Mouse (Mus musculus) heart, embryonic 10.5 days (tissue): ENCODE measurements around the gene Pik3cd. TPM values are rescaled to one million over a fixed set of nuclear protein-coding genes. Genes with fewer than 3 reads are reported as not detected.

ENCODE experiments used
- DNase-seq: peaks from one replicate; pipeline ENCODE4 v3.0.0-alpha.2; 2017; ENCODE audit warnings: low spot score
- H3K27ac ChIP-seq: fragments of 300-500 bp; sonication (generic); 2 replicates; pipeline ENCODE4 v1.5.1; 2016; ENCODE audit warnings: mild to moderate bottlenecking
- H3K27me3 ChIP-seq: fragments of 300-500 bp; sonication (generic); 2 replicates; pipeline ENCODE4 v1.6.1; 2016; ENCODE audit warnings: mild to moderate bottlenecking; ENCODE audit not compliant: poor library complexity, insufficient read depth, severe bottlenecking
- H3K36me3 ChIP-seq: fragments of 300-500 bp; sonication (generic); 2 replicates; pipeline ENCODE4 v1.6.1; 2016; ENCODE audit warnings: mild to moderate bottlenecking, moderate library complexity
- H3K4me1 ChIP-seq: fragments of 300-500 bp; sonication (generic); 2 replicates; pipeline ENCODE4 v1.6.1; 2016; ENCODE audit warnings: mild to moderate bottlenecking
- H3K4me3 ChIP-seq: fragments of 300-500 bp; sonication (generic); 2 replicates; pipeline ENCODE4 v1.5.1; 2016; ENCODE audit warnings: mild to moderate bottlenecking, moderate library complexity
- H3K9me3 ChIP-seq: fragments of 300-500 bp; sonication (generic); 2 replicates; pipeline ENCODE4 v1.6.1; 2016; ENCODE audit warnings: mild to moderate bottlenecking, moderate library complexity
- WGBS: fragments of 180-500 bp; shearing (Covaris S2); methylation state at CpG from one replicate; pipeline ENCODE4 v1.1.7; 2016; 5-methylcytosine and 5-hydroxymethylcytosine counted together
- polyA plus RNA-seq: library from polyadenylated mRNA; unstranded; fragments of >200 nt; fragmentation: Nextera tagmentation; extraction: Ambion mirVana; gene quantifications from 2 replicates; pipeline ENCODE4 v1.2.1, GENCODE M21; 2016

The Pik3cd gene
- polyA plus RNA-seq, 1 experiment from 2014 or later = 4.8 TPM

DNA sequence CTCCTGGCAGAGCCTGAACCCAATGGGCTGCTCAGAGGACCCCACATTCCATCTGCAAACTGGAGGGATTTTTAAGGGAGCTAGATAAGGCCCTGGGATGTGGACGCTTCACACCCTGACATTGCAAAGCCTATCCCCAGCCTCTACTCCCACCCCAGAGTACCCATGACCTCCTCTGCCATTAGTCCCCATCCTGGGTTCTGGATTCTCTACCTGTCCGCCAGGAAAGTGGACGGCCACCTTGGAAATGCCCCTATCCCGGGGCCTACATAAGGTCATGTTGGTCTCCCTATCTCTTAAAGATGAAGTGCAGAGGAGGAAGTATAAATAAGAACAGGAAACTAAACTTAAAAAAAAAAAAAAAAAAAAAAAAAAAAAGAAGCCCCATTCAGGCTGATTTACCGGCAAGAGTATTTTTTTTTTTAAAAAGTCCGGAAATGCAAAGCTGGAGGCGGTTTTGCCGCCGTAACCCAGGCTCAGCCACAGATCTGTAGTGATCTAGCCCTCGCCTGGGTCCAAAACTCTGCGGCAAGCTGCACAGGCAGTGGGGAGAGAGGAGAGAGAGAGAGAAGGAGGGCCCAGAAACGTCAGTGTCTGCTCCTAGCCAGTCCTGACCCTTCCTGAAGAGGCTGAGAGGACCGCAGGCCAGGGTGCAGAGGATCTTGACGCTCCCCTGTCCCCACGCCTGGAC lies 4.7 kb downstream of the Pik3cd start:
- H3K36me3 ChIP-seq = no peaks in the 10 kb centered on the region
- WGBS = 13% methylated on average over 15 of the region's 15 CpGs
- no peak for DNase-seq
- peaks cover 34% of the 10 kb centered on the region for H3K27me3 ChIP-seq
- H3K4me1 ChIP-seq = peaks cover 39% of the 10 kb centered on the region
- peak overlapping the region; percentile 68 for H3K4me3 ChIP-seq
- H3K9me3 ChIP-seq = no peaks in the 10 kb centered on the region
- H3K27ac ChIP-seq = peak overlapping the region; percentile 80

- no peak overlapping the region; the same call in 1 of the 2 replicates for H3K4me3 ChIP-seq
- peaks cover 33% of the 10 kb centered on the region for H3K4me1 ChIP-seq
- no peaks in the 10 kb centered on the region for H3K9me3 ChIP-seq
- DNase-seq = no peak
- peaks cover 42% of the 10 kb centered on the region for H3K27me3 ChIP-seq
- H3K27ac ChIP-seq = no peak overlapping the region
- no peaks in the 10 kb centered on the region for H3K36me3 ChIP-seq
- WGBS = 22% methylated on average over 16 of the region's 16 CpGs
Observed at GRCm38 (mm10) chr4:149696189-149696971, 6.0 kb downstream of the Pik3cd start.

GRCm38 (mm10) chr4:149691368-149691767 lies 11.0 kb downstream of the Pik3cd start:
- Histone ChIP-seq H3K9me3 (no peaks in the 10 kb centered on the region), H3K27ac (no peak overlapping the region), H3K27me3 (peaks cover 8% of the 10 kb centered on the region; the same call in 1 of the 2 replicates), H3K36me3 (no peaks in the 10 kb centered on the region), H3K4me1 (peaks cover 25% of the 10 kb centered on the region), H3K4me3 (no peak overlapping the region)
- no peak for DNase-seq
- whole genome bisulfite sequencing = 72% methylated on average over 8 of the region's 8 CpGs

DNA sequence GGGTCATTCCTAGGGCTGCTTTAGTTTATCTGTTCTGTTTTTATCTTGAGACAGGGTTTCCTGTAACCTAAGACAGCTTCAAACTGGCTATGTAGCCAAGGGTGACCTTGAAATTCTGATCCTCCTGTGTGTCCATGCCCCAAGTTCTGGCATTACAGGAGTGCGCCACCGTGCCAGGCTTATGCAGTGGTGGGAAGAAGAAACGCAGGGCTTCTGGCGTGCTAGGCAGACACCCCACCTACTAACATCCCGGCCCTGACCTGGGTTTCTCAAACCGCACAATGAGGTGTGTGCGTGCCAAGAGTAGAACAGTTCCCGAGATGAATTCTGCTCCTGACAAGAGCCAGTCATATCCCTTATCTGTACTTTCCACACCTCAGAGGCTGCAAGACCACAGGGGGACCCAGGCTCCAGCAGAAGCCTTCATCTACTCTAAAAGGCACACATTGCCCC lies 11.5 kb downstream of the Pik3cd start:
- no peaks in the 10 kb centered on the region for H3K9me3 ChIP-seq
- H3K4me3 ChIP-seq = no peak overlapping the region
- H3K27me3 ChIP-seq = peaks cover 8% of the 10 kb centered on the region; the same call in 1 of the 2 replicates
- H3K4me1 ChIP-seq = peaks cover 20% of the 10 kb centered on the region
- DNase-seq = no peak
- H3K36me3 ChIP-seq = no peaks in the 10 kb centered on the region
- 56% methylated on average over 8 of the region's 8 CpGs for WGBS
- H3K27ac ChIP-seq = no peak overlapping the region

- Histone ChIP-seq H3K36me3 (no peaks in the 10 kb centered on the region), H3K4me3 (no peak overlapping the region), H3K27me3 (peaks cover 10% of the 10 kb centered on the region), H3K4me1 (peaks cover 20% of the 10 kb centered on the region), H3K9me3 (no peaks in the 10 kb centered on the region), H3K27ac (no peak overlapping the region)
- DNase-seq = no peak
- 75% methylated on average over 12 of the region's 12 CpGs for WGBS
Observed at GRCm38 (mm10) chr4:149689822-149690700, 12.3 kb downstream of the Pik3cd start.

DNA sequence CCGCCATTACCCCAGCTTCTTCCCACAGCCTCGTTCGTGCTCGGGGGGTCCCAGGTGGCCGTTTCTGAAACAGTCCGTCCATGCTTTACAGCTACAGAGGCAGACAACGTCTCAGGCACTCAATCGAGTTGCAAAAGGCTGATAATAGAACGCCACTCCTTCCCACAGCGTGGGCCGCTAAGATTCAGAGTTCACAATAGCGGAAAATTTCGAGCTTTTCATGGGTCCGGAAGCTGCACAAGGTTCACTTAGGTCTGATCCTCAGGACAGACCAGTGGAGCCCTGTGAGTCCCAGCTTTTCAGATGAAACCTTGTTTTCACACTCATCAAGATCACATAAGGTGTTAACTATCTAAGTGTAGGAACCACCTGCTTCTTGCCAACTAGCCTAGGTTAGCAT lies 13.5 kb downstream of the Pik3cd start:
- WGBS = 83% methylated on average over 14 of the region's 14 CpGs
- no peaks in the 10 kb centered on the region for H3K9me3 ChIP-seq
- H3K4me1 ChIP-seq = peaks cover 20% of the 10 kb centered on the region
- no peak for DNase-seq
- no peaks in the 10 kb centered on the region for H3K36me3 ChIP-seq
- no peak overlapping the region for H3K4me3 ChIP-seq
- peaks cover 22% of the 10 kb centered on the region for H3K27me3 ChIP-seq
- no peak overlapping the region for H3K27ac ChIP-seq

DNA sequence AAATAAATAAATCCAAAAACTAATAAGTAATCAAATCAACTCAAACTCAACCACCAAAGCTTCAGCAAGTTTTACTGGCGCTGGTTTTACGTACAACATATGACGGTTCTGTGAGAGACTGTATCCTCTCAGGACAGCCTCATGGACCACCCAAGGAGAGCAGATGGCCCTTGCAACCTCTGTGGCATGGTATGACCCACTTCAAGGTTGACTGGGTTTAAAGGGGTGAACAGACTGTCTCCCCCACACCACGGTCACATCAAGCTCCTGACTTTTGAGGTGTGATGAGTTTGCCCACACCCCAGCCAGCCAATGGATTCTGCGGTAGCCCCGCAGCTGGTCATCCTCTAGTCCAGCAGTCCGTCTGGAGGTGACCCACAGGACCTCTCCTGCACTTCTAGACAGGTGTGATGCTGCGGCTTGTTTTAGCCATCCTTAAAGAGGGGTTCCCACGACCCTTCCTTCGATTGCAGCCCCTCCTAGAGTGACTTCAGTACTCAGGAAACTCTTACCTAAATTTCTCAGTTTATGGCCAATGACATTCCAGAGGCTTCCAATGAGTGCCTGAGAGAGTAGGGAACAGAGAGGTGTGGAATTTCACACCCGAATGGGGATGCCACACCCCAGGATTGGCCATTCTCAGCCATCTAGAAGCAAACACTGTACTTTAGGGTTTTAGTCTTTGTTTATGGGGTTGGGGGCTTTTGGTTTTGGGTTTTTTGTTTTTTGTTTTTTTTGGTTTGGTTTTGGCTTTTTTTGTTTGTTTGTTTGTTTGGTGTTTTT lies 17.3 kb downstream of the Pik3cd start:
- Histone ChIP-seq H3K4me3 (no peak overlapping the region), H3K36me3 (no peaks in the 10 kb centered on the region), H3K27ac (no peak overlapping the region), H3K27me3 (peaks cover 24% of the 10 kb centered on the region), H3K4me1 (peaks cover under 1% of the 10 kb centered on the region; the same call in 1 of the 2 replicates), H3K9me3 (no peaks in the 10 kb centered on the region)
- WGBS = 78% methylated on average over 11 of the region's 11 CpGs
- no peak for DNase-seq

- H3K36me3 ChIP-seq = no peaks in the 10 kb centered on the region
- H3K27me3 ChIP-seq = peaks cover 24% of the 10 kb centered on the region
- H3K4me3 ChIP-seq = no peak overlapping the region
- DNase-seq = no peak
- 12% methylated on average over 7 of the region's 7 CpGs for WGBS
- H3K27ac ChIP-seq = no peak overlapping the region
- no peaks in the 10 kb centered on the region for H3K4me1 ChIP-seq
- H3K9me3 ChIP-seq = no peaks in the 10 kb centered on the region
Observed at GRCm38 (mm10) chr4:149683875-149684274, 18.5 kb downstream of the Pik3cd start.

DNA sequence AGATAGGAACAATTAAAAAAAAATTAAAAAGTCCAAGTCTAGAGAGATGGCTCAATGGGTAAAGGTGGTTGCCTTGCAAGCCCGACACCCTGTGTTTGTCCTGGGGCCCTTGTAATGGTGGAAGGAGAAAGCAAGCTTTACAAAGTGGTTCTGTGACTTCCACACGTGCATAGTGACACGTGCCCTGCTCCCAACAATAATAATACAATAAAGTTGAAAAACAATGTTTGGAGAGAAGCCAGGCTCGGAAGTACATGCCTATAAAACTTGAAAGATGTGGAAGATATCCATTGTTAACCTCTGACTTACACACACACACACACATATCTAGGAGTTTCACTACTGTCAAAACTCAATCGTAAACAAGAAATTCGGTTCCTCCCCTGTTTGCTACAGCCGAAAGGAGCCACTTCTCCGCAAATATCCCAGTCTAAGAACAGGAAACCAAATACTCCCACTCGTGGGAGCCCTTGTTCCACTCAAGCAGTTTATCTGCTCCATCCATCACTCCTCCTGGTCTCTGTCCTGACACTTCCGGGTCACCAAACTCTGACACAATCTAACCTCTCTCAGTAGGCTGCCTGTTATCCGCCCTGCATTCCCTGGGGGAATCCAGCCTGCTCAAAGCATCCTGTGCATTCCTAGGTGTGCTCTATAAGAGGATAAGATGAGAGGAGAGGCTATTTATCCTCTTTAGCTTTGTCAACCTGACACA lies 23.2 kb downstream of the Pik3cd start:
- 65% methylated on average over 11 of the region's 11 CpGs for WGBS
- H3K36me3 ChIP-seq = no peaks in the 10 kb centered on the region
- no peaks in the 10 kb centered on the region for H3K9me3 ChIP-seq
- no peak overlapping the region for H3K27ac ChIP-seq
- DNase-seq = no peak
- H3K27me3 ChIP-seq = peaks cover 37% of the 10 kb centered on the region
- peaks cover 17% of the 10 kb centered on the region for H3K4me1 ChIP-seq
- H3K4me3 ChIP-seq = no peak overlapping the region

GRCm38 (mm10) chr4:149678006-149678405 lies 24.4 kb downstream of the Pik3cd start:
- Histone ChIP-seq H3K4me3 (no peak overlapping the region), H3K36me3 (peaks cover 6% of the 10 kb centered on the region; the same call in 1 of the 2 replicates), H3K4me1 (peaks cover 17% of the 10 kb centered on the region), H3K27ac (no peak overlapping the region), H3K9me3 (no peaks in the 10 kb centered on the region), H3K27me3 (peaks cover 35% of the 10 kb centered on the region)
- WGBS = 52% methylated on average over 1 of the region's 1 CpGs
- DNase-seq = no peak

GRCm38 (mm10) chr4:149675378-149676261 lies 26.8 kb downstream of the Pik3cd start:
- H3K4me1 ChIP-seq = peaks cover 17% of the 10 kb centered on the region

More at GRCm38 (mm10) chr4:149675378-149676261, 26.8 kb downstream of the Pik3cd start:
- 1% methylated on average over 60 of the region's 60 CpGs for WGBS
- peaks cover 31% of the 10 kb centered on the region for H3K27me3 ChIP-seq
- peak overlapping the region; percentile 77 for H3K27ac ChIP-seq
- no peaks in the 10 kb centered on the region for H3K9me3 ChIP-seq
- DNase-seq = peak; percentile 91
- H3K36me3 ChIP-seq = peaks cover 6% of the 10 kb centered on the region; the same call in 1 of the 2 replicates
- peak overlapping the region; percentile 76 for H3K4me3 ChIP-seq
